Mouse (Mus musculus): ENCODE results near the gene March6. TPM values are rescaled to one million over a fixed set of nuclear protein-coding genes. Genes with fewer than 3 reads are reported as not detected.
A peak's percentile ranks its signal among the peaks of the same experiment; 100 is the strongest.

Gene March6
- polyA plus RNA-seq, 1 experiment from 2014 or later, result 40.5 TPM

DNA sequence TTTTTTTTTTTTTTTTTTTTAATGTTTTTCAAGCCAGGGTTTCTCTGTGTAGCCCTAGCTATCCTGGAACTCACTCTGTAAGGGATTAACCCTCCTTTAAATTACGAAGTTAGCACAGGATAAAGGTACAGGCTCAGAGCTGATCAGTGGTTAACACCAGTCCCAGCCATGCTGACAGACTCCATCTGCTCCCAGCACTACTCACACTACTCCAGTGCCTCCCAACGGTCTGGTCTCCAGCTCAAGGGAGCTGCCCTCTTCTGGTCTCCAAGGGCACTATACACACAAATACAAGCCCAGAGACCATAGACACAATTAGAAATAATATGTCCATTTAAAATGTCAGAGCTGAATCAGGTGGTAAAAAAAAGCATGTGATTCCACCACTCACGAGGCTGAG, 36.5 kb downstream of the March6 start:
- H3K36me3 ChIP-seq (ENCODE audit: control insufficient read depth, insufficient read depth, low read length), result peaks cover 21% of the 10 kb centered on the region
- no peak overlapping the region for H3K27ac ChIP-seq (replicated peaks; ENCODE audit: low read depth, low read length)
- H3K4me1 ChIP-seq (ENCODE audit: control insufficient read depth, insufficient read depth, low read length), result no peaks in the 10 kb centered on the region
- H3K27me3 ChIP-seq (ENCODE audit: control insufficient read depth, insufficient read depth, low read length), result no peaks in the 10 kb centered on the region
- H3K9ac ChIP-seq (ENCODE audit: low read length), result no peak overlapping the region
- no peak for DNase-seq (ENCODE audit: low spot score)
- H3K4me2 ChIP-seq (ENCODE audit: low read depth, severe bottlenecking), result no peak overlapping the region
- ATAC-seq (ENCODE audit: insufficient number of reproducible peaks, low FRiP score, low TSS enrichment, low read depth), result no peak
- WGBS, result 87% methylated on average over 3 of the region's 3 CpGs
- H3K9me3 ChIP-seq (ENCODE audit: control insufficient read depth, low read length), result no peaks in the 10 kb centered on the region
- H3K4me3 ChIP-seq (ENCODE audit: low read depth, low read length), result no peak overlapping the region

DNA sequence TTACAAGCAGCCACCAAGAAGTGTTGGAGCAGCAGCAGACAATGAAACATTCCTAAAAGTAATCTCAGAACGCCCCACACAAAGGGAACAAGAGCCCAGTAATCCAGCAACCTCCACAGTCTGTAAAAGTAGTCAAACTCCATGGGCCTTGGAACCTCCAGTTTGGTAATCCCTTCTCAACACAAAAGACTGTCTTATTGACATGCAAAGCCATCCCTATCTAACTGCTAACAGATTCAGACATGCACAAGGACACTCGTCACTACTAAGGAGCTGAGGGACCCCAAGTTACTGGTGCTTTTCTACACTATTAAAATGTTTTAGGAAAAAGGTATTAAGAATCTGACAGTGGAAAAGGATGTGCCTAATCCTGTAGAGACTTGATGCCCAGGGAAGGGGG, 43.4 kb downstream of the March6 start:
- H3K9ac ChIP-seq (ENCODE audit: low read length), result no peak overlapping the region
- H3K4me1 ChIP-seq (ENCODE audit: control insufficient read depth, insufficient read depth, low read length), result no peaks in the 10 kb centered on the region
- H3K4me3 ChIP-seq (ENCODE audit: low read depth, low read length), result no peak overlapping the region
- no peak for ATAC-seq (ENCODE audit: insufficient number of reproducible peaks, low FRiP score, low TSS enrichment, low read depth)
- H3K9me3 ChIP-seq (ENCODE audit: control insufficient read depth, low read length), result no peaks in the 10 kb centered on the region
- no peak overlapping the region for H3K4me2 ChIP-seq (ENCODE audit: low read depth, severe bottlenecking)
- no peak for DNase-seq (ENCODE audit: low spot score)
- no peak overlapping the region for H3K27ac ChIP-seq (replicated peaks; ENCODE audit: low read depth, low read length)
- H3K27me3 ChIP-seq (ENCODE audit: control insufficient read depth, insufficient read depth, low read length), result no peaks in the 10 kb centered on the region
- 87% methylated on average over 2 of the region's 2 CpGs for WGBS
- peaks cover 4% of the 10 kb centered on the region for H3K36me3 ChIP-seq (ENCODE audit: control insufficient read depth, insufficient read depth, low read length)

DNA sequence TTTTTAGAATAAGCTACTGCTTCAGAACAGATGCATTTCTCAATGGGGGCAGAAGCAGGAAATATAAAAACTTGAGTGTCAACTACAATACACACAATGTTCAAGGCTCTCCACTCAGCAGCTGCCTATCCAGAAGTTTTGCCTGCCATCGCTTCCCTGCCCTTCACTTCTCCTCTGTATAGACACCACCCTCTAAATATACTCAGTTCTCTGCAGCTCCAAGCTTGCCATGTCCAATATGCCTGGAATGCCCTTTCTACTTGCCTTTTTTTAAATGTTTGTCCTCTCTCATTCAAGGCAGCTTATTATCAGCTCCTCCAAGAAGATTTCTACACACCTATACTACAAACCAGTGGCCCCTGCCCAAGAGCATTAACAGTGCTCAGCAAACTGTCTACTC, 54.2 kb downstream of the March6 start:
- H3K4me2 ChIP-seq (ENCODE audit: low read depth, severe bottlenecking), result no peak overlapping the region
- no peak overlapping the region for H3K27ac ChIP-seq (replicated peaks; ENCODE audit: low read depth, low read length)
- no peaks in the 10 kb centered on the region for H3K27me3 ChIP-seq (ENCODE audit: control insufficient read depth, insufficient read depth, low read length)
- H3K9ac ChIP-seq (ENCODE audit: low read length), result no peak overlapping the region
- H3K36me3 ChIP-seq (ENCODE audit: control insufficient read depth, insufficient read depth, low read length), result peaks cover 15% of the 10 kb centered on the region; the same call in 1 of the 2 replicates
- no peaks in the 10 kb centered on the region for H3K9me3 ChIP-seq (ENCODE audit: control insufficient read depth, low read length)
- no peak overlapping the region for H3K4me3 ChIP-seq (ENCODE audit: low read depth, low read length)
- WGBS, result 100% methylated on average over 1 of the region's 1 CpGs
- H3K4me1 ChIP-seq (ENCODE audit: control insufficient read depth, insufficient read depth, low read length), result no peaks in the 10 kb centered on the region
- ATAC-seq (ENCODE audit: insufficient number of reproducible peaks, low FRiP score, low TSS enrichment, low read depth), result no peak
- DNase-seq (ENCODE audit: low spot score), result no peak

DNA sequence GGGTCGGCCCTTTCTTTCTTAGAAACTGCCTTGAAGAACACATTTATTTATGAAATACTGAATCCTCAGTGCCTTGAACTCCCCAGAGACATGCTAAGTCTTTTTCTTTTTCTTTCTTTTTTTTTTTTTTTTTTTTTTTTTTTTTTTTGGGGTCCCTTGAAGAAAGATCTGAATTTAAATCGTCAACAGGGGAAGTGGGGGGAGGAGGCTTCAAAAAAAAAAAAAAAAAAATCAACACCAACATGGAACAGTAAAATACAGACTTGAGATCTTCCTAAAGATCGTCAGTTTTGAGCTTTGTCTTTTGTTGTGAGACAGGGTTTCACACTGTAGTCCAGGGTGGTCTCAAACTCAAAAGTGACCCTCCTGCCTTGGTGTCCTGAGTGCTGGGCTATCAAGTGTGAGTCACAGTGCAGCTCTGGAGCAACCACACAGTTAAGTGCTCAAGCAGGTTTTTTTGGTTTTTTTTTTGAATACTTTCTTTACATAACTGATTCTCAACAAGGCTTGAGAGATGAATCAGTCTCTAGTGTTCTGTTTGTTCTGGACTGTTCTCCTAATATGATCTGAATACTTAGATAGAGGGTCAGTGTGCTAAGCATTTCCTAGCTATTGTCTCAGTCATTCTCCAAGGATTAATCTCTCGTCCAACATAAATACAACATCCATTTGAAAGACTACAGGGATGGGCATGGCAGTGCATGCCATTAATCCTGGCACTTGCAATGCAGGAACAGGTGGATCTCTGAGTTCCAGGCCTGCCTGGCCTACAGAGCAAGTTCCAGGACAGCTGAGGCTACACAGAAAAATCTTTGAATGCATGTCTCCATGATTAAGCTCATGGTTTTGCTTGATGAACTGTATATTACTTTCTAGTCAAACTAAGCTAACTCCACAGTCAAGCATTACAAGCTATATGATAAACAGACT, 57.9 kb downstream of the March6 start:
- no peaks in the 10 kb centered on the region for H3K4me1 ChIP-seq (ENCODE audit: control insufficient read depth, insufficient read depth, low read length)
- 89% methylated on average over 4 of the region's 4 CpGs for WGBS
- no peak for DNase-seq (ENCODE audit: low spot score)

DNA sequence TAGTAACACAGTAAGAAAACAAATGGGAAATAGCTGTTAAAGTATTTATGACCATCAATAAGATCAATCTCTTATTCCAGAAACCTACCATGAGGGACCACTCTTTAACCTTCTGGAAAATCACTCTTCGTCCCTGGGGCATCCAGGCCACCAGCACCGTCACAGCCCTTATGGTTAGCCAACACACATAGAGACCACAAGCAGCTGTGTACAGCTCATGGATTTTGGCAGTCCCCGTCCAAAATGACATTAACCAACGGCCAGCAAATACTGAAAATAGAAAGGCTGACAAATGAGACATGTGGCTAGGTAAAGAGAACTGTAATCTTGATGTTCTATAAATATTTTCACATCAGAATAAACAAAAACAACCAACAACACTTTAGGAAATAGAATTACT, 59.3 kb downstream of the March6 start:
- Histone ChIP-seq H3K36me3 (ENCODE audit: control insufficient read depth, insufficient read depth, low read length) (peaks cover 8% of the 10 kb centered on the region; the same call in 1 of the 2 replicates), H3K27me3 (ENCODE audit: control insufficient read depth, insufficient read depth, low read length) (no peaks in the 10 kb centered on the region), H3K27ac (replicated peaks; ENCODE audit: low read depth, low read length) (no peak overlapping the region), H3K4me3 (ENCODE audit: low read depth, low read length) (no peak overlapping the region), H3K9me3 (ENCODE audit: control insufficient read depth, low read length) (no peaks in the 10 kb centered on the region), H3K4me1 (ENCODE audit: control insufficient read depth, insufficient read depth, low read length) (no peaks in the 10 kb centered on the region), H3K4me2 (ENCODE audit: low read depth, severe bottlenecking) (no peak overlapping the region), H3K9ac (ENCODE audit: low read length) (no peak overlapping the region)
- DNase-seq (ENCODE audit: low spot score) (no peak), ATAC-seq (ENCODE audit: insufficient number of reproducible peaks, low FRiP score, low TSS enrichment, low read depth) (no peak)
- WGBS, result 94% methylated on average over 4 of the region's 4 CpGs

More for the DNA sequence above, 57.9 kb downstream of the March6 start:
- no peak overlapping the region for H3K9ac ChIP-seq (ENCODE audit: low read length)
- no peak overlapping the region for H3K4me2 ChIP-seq (ENCODE audit: low read depth, severe bottlenecking)
- H3K27me3 ChIP-seq (ENCODE audit: control insufficient read depth, insufficient read depth, low read length), result no peaks in the 10 kb centered on the region
- H3K36me3 ChIP-seq (ENCODE audit: control insufficient read depth, insufficient read depth, low read length), result peaks cover 8% of the 10 kb centered on the region; the same call in 1 of the 2 replicates
- ATAC-seq (ENCODE audit: insufficient number of reproducible peaks, low FRiP score, low TSS enrichment, low read depth), result no peak
- H3K27ac ChIP-seq (replicated peaks; ENCODE audit: low read depth, low read length), result no peak overlapping the region
- H3K9me3 ChIP-seq (ENCODE audit: control insufficient read depth, low read length), result no peaks in the 10 kb centered on the region
- H3K4me3 ChIP-seq (ENCODE audit: low read depth, low read length), result no peak overlapping the region

DNA sequence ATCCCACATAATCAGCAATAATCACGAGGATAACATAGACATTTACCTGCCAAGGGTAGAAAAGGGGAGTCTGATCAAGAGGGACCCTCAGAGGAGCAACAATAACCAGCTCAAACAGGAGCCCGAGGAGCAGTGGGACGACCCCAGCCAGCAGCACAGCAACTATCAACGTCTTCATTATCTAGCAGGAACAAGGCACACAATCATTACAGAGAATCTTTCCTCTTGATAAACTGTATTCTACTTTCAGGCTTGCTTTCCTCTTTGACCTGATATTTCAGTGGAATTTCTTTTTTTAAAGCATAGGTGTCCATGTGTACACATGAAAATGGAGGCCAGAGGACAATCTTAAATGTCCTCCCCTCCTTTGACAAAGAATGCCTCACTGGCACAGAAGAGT, 61.4 kb downstream of the March6 start:
- Histone ChIP-seq H3K9ac (ENCODE audit: low read length) (no peak overlapping the region), H3K36me3 (ENCODE audit: control insufficient read depth, insufficient read depth, low read length) (peaks cover 11% of the 10 kb centered on the region; the same call in 1 of the 2 replicates), H3K27me3 (ENCODE audit: control insufficient read depth, insufficient read depth, low read length) (no peaks in the 10 kb centered on the region), H3K4me2 (ENCODE audit: low read depth, severe bottlenecking) (no peak overlapping the region), H3K9me3 (ENCODE audit: control insufficient read depth, low read length) (no peaks in the 10 kb centered on the region), H3K4me1 (ENCODE audit: control insufficient read depth, insufficient read depth, low read length) (no peaks in the 10 kb centered on the region), H3K4me3 (ENCODE audit: low read depth, low read length) (no peak overlapping the region), H3K27ac (replicated peaks; ENCODE audit: low read depth, low read length) (no peak overlapping the region)
- no peak for DNase-seq (ENCODE audit: low spot score)
- 83% methylated on average over 4 of the region's 4 CpGs for WGBS
- no peak for ATAC-seq (ENCODE audit: insufficient number of reproducible peaks, low FRiP score, low TSS enrichment, low read depth)

DNA sequence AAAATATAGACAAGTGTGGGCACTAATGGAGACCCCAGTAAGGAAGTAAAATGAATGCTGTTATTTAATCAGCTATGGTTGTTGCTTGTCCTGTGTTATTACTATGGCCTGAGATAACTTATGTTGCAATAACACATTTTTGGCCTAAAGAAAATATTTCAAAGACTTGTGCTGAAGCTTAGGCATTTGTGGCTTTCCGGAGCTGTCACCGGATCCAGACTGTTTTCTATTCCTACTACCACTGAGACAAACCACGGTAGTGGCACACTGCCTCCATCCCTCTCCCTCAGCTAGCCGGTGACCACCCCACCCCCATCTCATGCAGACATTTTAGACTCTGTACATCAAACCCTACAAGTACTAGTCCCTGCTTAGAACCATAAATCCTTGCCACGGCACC, 62.0 kb downstream of the March6 start:
- H3K27me3 ChIP-seq (ENCODE audit: control insufficient read depth, insufficient read depth, low read length), result no peaks in the 10 kb centered on the region
- H3K4me2 ChIP-seq (ENCODE audit: low read depth, severe bottlenecking), result no peak overlapping the region
- no peaks in the 10 kb centered on the region for H3K9me3 ChIP-seq (ENCODE audit: control insufficient read depth, low read length)
- no peak overlapping the region for H3K9ac ChIP-seq (ENCODE audit: low read length)
- WGBS, result 93% methylated on average over 5 of the region's 5 CpGs
- no peak overlapping the region for H3K4me3 ChIP-seq (ENCODE audit: low read depth, low read length)
- no peaks in the 10 kb centered on the region for H3K4me1 ChIP-seq (ENCODE audit: control insufficient read depth, insufficient read depth, low read length)
- H3K36me3 ChIP-seq (ENCODE audit: control insufficient read depth, insufficient read depth, low read length), result peaks cover 11% of the 10 kb centered on the region; the same call in 1 of the 2 replicates
- ATAC-seq (ENCODE audit: insufficient number of reproducible peaks, low FRiP score, low TSS enrichment, low read depth) (no peak), DNase-seq (ENCODE audit: low spot score) (peak; percentile 18)
- no peak overlapping the region for H3K27ac ChIP-seq (replicated peaks; ENCODE audit: low read depth, low read length)

DNA sequence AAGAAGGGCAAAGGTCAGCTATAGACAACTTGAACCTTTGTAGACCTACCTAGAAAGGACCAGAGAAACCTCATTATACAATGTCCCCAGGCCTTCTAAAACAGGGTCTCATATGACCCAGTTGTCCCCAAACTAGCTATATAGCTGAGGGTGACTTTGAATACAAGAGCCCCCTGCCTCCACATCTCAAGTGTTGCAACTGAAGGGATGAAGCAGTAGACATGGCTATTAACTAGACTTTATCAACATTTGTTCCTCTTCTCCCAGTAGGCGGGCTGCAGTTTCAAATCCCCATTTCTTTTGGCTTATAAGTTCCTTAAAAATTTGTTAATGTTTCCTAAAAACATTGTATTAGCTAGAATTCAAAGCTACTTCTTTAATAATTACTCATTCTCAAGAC, 64.1 kb downstream of the March6 start:
- Histone ChIP-seq H3K9me3 (ENCODE audit: control insufficient read depth, low read length) (no peaks in the 10 kb centered on the region), H3K27ac (replicated peaks; ENCODE audit: low read depth, low read length) (no peak overlapping the region), H3K4me2 (ENCODE audit: low read depth, severe bottlenecking) (no peak overlapping the region), H3K9ac (ENCODE audit: low read length) (no peak overlapping the region), H3K36me3 (ENCODE audit: control insufficient read depth, insufficient read depth, low read length) (peaks cover 11% of the 10 kb centered on the region; the same call in 1 of the 2 replicates), H3K4me3 (ENCODE audit: low read depth, low read length) (no peak overlapping the region), H3K4me1 (ENCODE audit: control insufficient read depth, insufficient read depth, low read length) (no peaks in the 10 kb centered on the region), H3K27me3 (ENCODE audit: control insufficient read depth, insufficient read depth, low read length) (no peaks in the 10 kb centered on the region)
- ATAC-seq (ENCODE audit: insufficient number of reproducible peaks, low FRiP score, low TSS enrichment, low read depth) (no peak), DNase-seq (ENCODE audit: low spot score) (no peak)
- 81% methylated on average over 1 of the region's 1 CpGs for WGBS
